Mouse (Mus musculus): ENCODE results near the gene Hist1h2ab. TPM values are rescaled to one million over a fixed set of nuclear protein-coding genes. Genes with fewer than 3 reads are reported as not detected.
"Not testable (repeated sequence)": the region's sequence is repeated elsewhere in the genome, so short reads cannot be mapped to it uniquely, and the experiment has no call there.

Hist1h2ab gene
- polyA plus RNA-seq, 1 experiment from 2014 or later, result 44.9 TPM

GRCm38 (mm10) chr13:23717593-23718245 lies 33.2 kb upstream of the Hist1h2ab start:
- not testable (repeated sequence) for H3K27me3 ChIP-seq (replicated peaks); H3K4me2 ChIP-seq (replicated peaks); ATAC-seq; H3K9ac ChIP-seq; H3K27ac ChIP-seq; H3K4me1 ChIP-seq (replicated peaks); H3K9me3 ChIP-seq; H3K36me3 ChIP-seq; H3K4me3 ChIP-seq (replicated peaks)
- 20% methylated on average over 2 of the region's 2 CpGs for WGBS

- Histone ChIP-seq H3K4me3 (replicated peaks) (no peak overlapping the region), H3K9me3 (no peaks in the 10 kb centered on the region), H3K27me3 (replicated peaks) (no peaks in the 10 kb centered on the region), H3K4me2 (replicated peaks) (no peak overlapping the region), H3K27ac (no peak overlapping the region), H3K9ac (no peak overlapping the region), H3K36me3 (no peaks in the 10 kb centered on the region), H3K4me1 (replicated peaks) (no peaks in the 10 kb centered on the region)
- peak; percentile 45 for ATAC-seq
- WGBS, result 75% methylated on average over 4 of the region's 4 CpGs
These were observed 26.7 kb upstream of the Hist1h2ab start for GRCm38 (mm10) chr13:23724239-23724638.

GRCm38 (mm10) chr13:23725213-23725612 lies 25.7 kb upstream of the Hist1h2ab start:
- Histone ChIP-seq H3K4me1 (replicated peaks) (no peaks in the 10 kb centered on the region), H3K9ac (no peak overlapping the region), H3K27me3 (replicated peaks) (no peaks in the 10 kb centered on the region), H3K36me3 (no peaks in the 10 kb centered on the region), H3K27ac (no peak overlapping the region), H3K4me2 (replicated peaks) (no peak overlapping the region), H3K4me3 (replicated peaks) (no peak overlapping the region), H3K9me3 (no peaks in the 10 kb centered on the region)
- WGBS, result 70% methylated on average over 1 of the region's 1 CpGs
- no peak for ATAC-seq

GRCm38 (mm10) chr13:23728472-23729191 lies 22.3 kb upstream of the Hist1h2ab start:
- H3K9ac ChIP-seq, result no peak overlapping the region
- no peak overlapping the region for H3K4me3 ChIP-seq (replicated peaks)
- H3K4me1 ChIP-seq (replicated peaks), result no peaks in the 10 kb centered on the region
- no peak for ATAC-seq
- 89% methylated on average over 18 of the region's 18 CpGs for WGBS
- H3K27me3 ChIP-seq (replicated peaks), result no peaks in the 10 kb centered on the region
- no peak overlapping the region for H3K4me2 ChIP-seq (replicated peaks)
- no peaks in the 10 kb centered on the region for H3K9me3 ChIP-seq
- H3K36me3 ChIP-seq, result no peaks in the 10 kb centered on the region
- H3K27ac ChIP-seq, result no peak overlapping the region

GRCm38 (mm10) chr13:23729192-23729525 lies 21.8 kb upstream of the Hist1h2ab start:
- ATAC-seq, result no peak
- Histone ChIP-seq H3K9me3 (no peaks in the 10 kb centered on the region), H3K36me3 (no peaks in the 10 kb centered on the region), H3K27ac (no peak overlapping the region), H3K4me3 (replicated peaks) (no peak overlapping the region), H3K4me1 (replicated peaks) (no peaks in the 10 kb centered on the region), H3K4me2 (replicated peaks) (no peak overlapping the region), H3K27me3 (replicated peaks) (no peaks in the 10 kb centered on the region), H3K9ac (no peak overlapping the region)
- 91% methylated on average over 9 of the region's 9 CpGs for WGBS

GRCm38 (mm10) chr13:23729706-23730105 lies 21.2 kb upstream of the Hist1h2ab start:
- H3K9me3 ChIP-seq, result no peaks in the 10 kb centered on the region
- no peaks in the 10 kb centered on the region for H3K4me1 ChIP-seq (replicated peaks)
- no peak overlapping the region for H3K4me2 ChIP-seq (replicated peaks)
- no peak overlapping the region for H3K4me3 ChIP-seq (replicated peaks)
- no peak for ATAC-seq
- WGBS, result 88% methylated on average over 5 of the region's 5 CpGs
- no peaks in the 10 kb centered on the region for H3K36me3 ChIP-seq
- no peak overlapping the region for H3K27ac ChIP-seq
- no peaks in the 10 kb centered on the region for H3K27me3 ChIP-seq (replicated peaks)
- H3K9ac ChIP-seq, result no peak overlapping the region

- Histone ChIP-seq H3K9ac (no peak overlapping the region), H3K27ac (no peak overlapping the region), H3K4me2 (replicated peaks) (peak overlapping the region; percentile 24), H3K9me3 (no peaks in the 10 kb centered on the region), H3K4me1 (replicated peaks) (no peaks in the 10 kb centered on the region), H3K4me3 (replicated peaks) (no peak overlapping the region), H3K36me3 (no peaks in the 10 kb centered on the region), H3K27me3 (replicated peaks) (no peaks in the 10 kb centered on the region)
- ATAC-seq, result peak; percentile 91
- WGBS, result 22% methylated on average over 8 of the region's 8 CpGs
These were observed 20.4 kb upstream of the Hist1h2ab start for GRCm38 (mm10) chr13:23730479-23730878.

GRCm38 (mm10) chr13:23732156-23732804 lies 18.6 kb upstream of the Hist1h2ab start:
- no peak overlapping the region for H3K27ac ChIP-seq
- no peaks in the 10 kb centered on the region for H3K9me3 ChIP-seq
- WGBS, result 25% methylated on average over 8 of the region's 8 CpGs
- H3K36me3 ChIP-seq, result no peaks in the 10 kb centered on the region
- no peak overlapping the region for H3K4me3 ChIP-seq (replicated peaks)
- no peak overlapping the region for H3K9ac ChIP-seq
- H3K27me3 ChIP-seq (replicated peaks), result no peaks in the 10 kb centered on the region
- H3K4me2 ChIP-seq (replicated peaks), result no peak overlapping the region
- no peak for ATAC-seq
- no peaks in the 10 kb centered on the region for H3K4me1 ChIP-seq (replicated peaks)

- Histone ChIP-seq H3K4me1 (replicated peaks) (no peaks in the 10 kb centered on the region), H3K9me3 (no peaks in the 10 kb centered on the region), H3K36me3 (no peaks in the 10 kb centered on the region), H3K27ac (no peak overlapping the region), H3K9ac (no peak overlapping the region), H3K27me3 (replicated peaks) (no peaks in the 10 kb centered on the region), H3K4me3 (replicated peaks) (no peak overlapping the region), H3K4me2 (replicated peaks) (no peak overlapping the region)
- no peak for ATAC-seq
- WGBS, result 84% methylated on average over 5 of the region's 5 CpGs
These were observed 13.8 kb upstream of the Hist1h2ab start for GRCm38 (mm10) chr13:23737091-23737490.

- Histone ChIP-seq H3K4me3 (replicated peaks) (no peak overlapping the region), H3K9ac (0 out of 2 replicates have a peak overlapping the region, but pooled peaks have one; percentile 91), H3K4me1 (replicated peaks) (no peaks in the 10 kb centered on the region), H3K9me3 (no peaks in the 10 kb centered on the region), H3K36me3 (no peaks in the 10 kb centered on the region), H3K27me3 (replicated peaks) (no peaks in the 10 kb centered on the region), H3K4me2 (replicated peaks) (peak overlapping the region; percentile 94), H3K27ac (peak overlapping the region; percentile 99)
- ATAC-seq, result no peak
- WGBS, result 25% methylated on average over 4 of the region's 4 CpGs
These were observed 12.9 kb upstream of the Hist1h2ab start for GRCm38 (mm10) chr13:23738041-23738440.

GRCm38 (mm10) chr13:23738677-23739068 lies 12.3 kb upstream of the Hist1h2ab start, which contains the start of gene Hist1h1c:
TSS of gene Hist1h1c (plus strand) at chr13:23738808.
- Histone ChIP-seq H3K4me2 (replicated peaks) (peak within 1 kb of the TSS; percentile 94), H3K27me3 (replicated peaks) (no peaks in the 10 kb centered on the region), H3K9me3 (no peaks in the 10 kb centered on the region), H3K4me3 (replicated peaks) (peak within 1 kb of the TSS; percentile 59), H3K9ac (peak within 1 kb of the TSS; percentile 91), H3K27ac (peak within 1 kb of the TSS; percentile 99), H3K36me3 (no peaks in the 10 kb centered on the region), H3K4me1 (replicated peaks) (no peaks in the 10 kb centered on the region)
- WGBS, result 0% methylated on average over 38 of the region's 38 CpGs
- peak; percentile 93 for ATAC-seq

- H3K27ac ChIP-seq, result peak overlapping the region; percentile 99
- H3K4me1 ChIP-seq (replicated peaks), result no peaks in the 10 kb centered on the region
- no peaks in the 10 kb centered on the region for H3K36me3 ChIP-seq
- H3K27me3 ChIP-seq (replicated peaks), result no peaks in the 10 kb centered on the region
- peak overlapping the region; percentile 94 for H3K4me2 ChIP-seq (replicated peaks)
- peak; percentile 90 for ATAC-seq
- H3K4me3 ChIP-seq (replicated peaks), result peak overlapping the region; percentile 59
- under 1% methylated on average over 39 of the region's 39 CpGs for WGBS
- H3K9ac ChIP-seq, result peak overlapping the region; percentile 91
- no peaks in the 10 kb centered on the region for H3K9me3 ChIP-seq
These were observed 11.6 kb upstream of the Hist1h2ab start for GRCm38 (mm10) chr13:23739069-23739921.

Data from intestine, embryonic 15.5 days (tissue).